Mouse (Mus musculus) induced T-regulatory cell, adult 2 months (primary cell): ENCODE results near the gene Pacsin1.
A peak's percentile ranks its signal among the peaks of the same experiment; 100 is the strongest.
"Not testable (repeated sequence)": the region's sequence is repeated elsewhere in the genome, so short reads cannot be mapped to it uniquely, and the experiment has no call there.

Source experiments
- DNase-seq: peaks from one replicate; pipeline ENCODE4 v3.0.0-alpha.2; 2012; ENCODE audit warnings: low read depth

Gene Pacsin1

DNA sequence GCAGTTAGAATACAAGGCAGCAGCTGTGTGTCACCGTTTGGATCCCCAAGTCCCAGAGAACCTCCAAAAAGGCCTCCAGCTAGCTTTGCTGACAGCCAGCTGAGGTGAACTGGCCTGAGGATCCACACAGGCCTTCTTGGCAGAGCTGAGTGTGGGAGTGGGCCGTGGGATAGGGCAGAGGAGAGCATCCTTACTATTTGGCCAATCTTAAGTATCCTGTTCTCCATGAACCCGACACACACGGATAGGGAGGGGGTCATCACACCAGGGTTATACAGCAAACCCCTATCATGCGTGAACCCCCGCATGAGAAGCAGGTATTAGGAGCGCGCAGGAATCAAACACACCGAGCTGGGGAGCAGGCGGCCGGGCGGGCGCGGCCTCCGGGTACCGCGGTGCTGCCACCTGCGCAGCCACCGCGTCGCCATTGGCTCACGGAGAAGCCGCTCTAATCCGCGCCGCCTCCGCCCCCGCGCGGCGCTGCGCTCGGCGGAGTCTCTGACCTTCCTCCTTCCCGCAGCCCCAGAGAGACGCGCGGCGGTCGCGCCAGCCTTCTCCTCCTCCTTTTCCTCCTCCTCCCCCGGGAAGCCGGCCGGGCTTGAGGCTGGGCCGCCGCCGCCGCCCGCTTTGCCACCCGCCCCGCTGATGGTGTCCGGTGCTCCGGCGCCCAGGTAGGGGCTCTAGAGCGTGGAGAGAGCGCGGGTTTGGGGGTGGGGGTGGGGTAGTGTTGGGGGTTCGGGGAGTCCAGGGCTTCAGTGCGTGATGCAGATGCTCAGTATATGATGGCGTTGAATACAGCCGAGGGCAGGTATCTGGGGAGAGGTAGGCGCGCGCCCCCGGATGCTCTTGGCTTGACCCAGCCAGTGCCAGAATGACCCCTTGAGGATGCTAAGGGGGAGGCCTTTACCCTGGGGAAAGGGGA, at the start of gene Pacsin1:
TSS of gene Pacsin1 (plus strand) at position 421 of the 922 bp plus-strand sequence.
- DNase-seq, result peak; percentile 82

DNA sequence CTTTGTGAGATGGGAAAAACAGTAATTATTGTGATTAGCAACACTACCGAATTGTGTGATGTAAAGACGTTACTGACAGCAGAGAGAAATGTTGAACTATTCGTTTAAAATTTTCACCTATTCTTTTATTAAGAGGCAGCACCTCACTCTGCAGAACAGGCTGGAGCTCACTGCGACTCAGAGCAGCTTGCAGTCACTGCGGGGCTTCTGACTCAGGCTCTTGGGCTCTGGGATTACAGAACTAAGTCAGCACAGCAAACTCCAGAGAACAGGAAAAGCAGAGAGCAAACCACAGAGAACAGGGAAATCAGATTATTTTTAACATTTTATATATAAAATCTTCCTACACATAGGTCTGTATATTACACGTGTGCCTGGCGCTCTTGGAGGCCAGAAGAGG, 45.7 kb upstream of the Pacsin1 start:
- DNase-seq, result no peak

DNA sequence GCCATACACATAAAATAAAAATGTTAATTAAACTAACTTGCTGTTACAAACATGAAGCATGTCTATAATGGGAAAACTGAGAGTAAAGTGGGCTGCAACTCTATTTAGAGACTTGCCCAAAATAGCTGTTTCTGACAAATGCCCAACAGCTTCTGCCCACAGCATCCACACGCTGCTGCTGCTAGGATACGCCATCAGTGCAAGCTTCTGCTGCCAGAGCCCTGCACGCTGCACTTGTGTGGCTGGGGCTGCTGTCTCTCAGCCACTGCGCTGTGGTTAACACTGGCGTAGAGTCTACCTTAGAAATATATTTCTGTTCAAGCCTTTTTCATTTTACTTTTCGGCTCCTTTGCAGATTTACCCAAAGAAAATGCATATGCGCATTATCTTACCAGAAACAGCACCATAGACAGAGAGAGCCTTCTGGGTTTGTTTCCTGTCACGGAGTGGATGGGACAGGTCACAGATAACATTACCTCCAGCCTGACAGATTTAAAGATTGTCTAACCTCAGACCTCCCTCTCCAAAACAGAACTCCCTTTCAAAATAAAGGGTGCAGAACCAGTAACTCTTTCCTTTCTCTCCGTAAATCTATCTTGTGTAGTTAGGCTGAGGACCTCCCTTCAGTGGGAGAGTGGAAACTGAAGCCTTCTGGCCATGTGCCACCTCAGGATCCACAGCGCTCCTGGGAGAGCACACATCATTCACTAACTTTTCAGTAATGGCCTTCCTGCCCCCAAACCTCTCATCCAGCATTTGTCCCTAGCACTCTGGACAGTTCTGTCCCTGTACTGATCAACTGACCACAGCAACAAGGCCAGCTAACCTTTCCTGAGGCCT, 44.4 kb upstream of the Pacsin1 start:
- no peak for DNase-seq

DNA sequence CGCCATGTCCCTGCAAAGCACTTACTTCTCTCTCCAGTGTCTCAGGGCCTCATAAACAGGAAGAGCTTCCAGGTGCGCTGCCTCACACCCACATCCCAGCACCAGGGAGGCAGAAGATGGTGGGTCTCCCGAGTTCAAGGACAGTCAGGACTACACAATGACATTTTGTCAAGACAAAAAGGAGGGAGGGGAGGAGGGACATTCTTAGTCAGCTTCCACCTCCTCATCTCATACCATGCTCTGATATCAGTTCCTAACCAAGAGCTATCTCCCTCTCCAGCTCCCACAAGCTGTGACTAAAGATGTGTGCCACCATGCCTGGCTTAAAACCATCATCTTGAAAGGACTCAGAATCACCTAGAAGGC, 43.8 kb upstream of the Pacsin1 start:
- no peak for DNase-seq

DNA sequence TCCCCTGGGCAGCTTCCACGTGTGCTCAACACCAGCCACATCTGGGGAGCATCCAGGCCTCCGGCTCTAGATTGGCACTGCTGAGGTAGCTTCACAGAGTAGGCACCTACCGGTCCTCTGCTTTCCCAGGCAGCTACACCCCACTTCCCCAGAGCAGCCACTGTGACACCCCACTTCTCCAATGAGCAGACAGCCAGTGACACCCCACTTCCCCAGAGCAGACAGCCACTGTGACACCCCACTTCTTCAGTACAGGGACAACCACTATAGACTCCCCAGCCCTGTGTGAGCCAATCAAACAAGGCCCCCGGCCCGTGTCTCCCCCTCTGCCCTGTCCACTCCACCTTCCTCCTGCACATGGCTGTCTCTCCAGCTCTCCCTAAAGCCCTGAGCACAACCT, 43.3 kb upstream of the Pacsin1 start:
- no peak for DNase-seq

DNA sequence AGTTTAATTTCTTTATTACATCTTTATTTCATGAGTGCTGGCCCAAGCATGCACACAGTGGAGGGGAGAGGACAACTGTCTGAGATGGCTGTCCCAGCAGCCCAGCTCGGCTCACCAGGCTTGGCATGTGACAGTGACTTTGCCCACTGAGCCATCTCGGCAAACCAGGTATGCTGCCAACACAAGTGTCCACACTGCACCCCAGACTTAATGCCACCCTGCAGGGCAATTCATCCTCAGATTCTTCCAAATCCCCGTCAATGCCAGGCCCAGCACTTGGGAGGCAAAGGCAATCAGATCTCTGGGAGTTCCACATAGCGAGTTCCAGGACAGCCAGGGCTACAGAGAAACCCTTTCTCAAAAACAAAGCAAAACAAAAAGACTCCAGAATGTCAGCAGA, 42.3 kb upstream of the Pacsin1 start:
- no peak for DNase-seq

DNA sequence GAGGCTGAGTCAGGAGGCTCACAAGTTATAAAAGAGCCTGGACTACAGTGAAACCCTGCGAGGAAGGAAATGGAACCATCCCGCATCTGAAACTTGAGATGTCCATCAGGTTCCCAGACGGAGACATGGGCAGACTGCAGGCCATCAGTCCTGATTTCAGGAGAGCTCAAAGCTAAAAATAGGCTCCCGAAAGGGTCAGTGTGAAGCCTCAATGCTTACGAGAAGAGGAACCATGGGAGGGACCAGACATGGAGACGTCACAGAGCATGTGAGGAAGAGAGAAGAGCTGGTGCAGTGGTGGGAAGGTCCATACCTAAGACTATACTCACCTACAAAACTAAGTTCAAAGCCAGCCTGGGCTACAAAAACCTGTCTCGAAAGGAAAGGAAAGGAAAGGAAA, 39.9 kb upstream of the Pacsin1 start:
- no peak for DNase-seq

DNA sequence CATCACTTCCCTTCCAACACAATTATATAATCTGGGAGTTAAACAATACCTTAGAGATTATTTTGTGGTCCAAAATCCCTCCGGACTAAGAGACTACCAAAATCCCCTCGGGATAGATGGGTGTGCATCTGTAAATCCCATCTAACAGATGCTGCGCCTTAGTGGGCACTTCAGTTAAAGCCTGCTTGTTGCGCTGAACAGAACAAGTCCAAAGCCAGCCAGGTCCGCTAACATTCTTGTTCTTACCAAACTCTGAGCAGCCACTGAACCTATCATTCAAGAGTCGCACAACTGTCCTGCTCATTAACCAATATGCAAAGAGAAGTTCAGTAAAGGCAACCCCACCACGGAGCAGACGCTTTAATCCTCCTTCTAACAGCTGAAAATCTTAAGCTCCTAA, 34.1 kb upstream of the Pacsin1 start:
- no peak for DNase-seq

DNA sequence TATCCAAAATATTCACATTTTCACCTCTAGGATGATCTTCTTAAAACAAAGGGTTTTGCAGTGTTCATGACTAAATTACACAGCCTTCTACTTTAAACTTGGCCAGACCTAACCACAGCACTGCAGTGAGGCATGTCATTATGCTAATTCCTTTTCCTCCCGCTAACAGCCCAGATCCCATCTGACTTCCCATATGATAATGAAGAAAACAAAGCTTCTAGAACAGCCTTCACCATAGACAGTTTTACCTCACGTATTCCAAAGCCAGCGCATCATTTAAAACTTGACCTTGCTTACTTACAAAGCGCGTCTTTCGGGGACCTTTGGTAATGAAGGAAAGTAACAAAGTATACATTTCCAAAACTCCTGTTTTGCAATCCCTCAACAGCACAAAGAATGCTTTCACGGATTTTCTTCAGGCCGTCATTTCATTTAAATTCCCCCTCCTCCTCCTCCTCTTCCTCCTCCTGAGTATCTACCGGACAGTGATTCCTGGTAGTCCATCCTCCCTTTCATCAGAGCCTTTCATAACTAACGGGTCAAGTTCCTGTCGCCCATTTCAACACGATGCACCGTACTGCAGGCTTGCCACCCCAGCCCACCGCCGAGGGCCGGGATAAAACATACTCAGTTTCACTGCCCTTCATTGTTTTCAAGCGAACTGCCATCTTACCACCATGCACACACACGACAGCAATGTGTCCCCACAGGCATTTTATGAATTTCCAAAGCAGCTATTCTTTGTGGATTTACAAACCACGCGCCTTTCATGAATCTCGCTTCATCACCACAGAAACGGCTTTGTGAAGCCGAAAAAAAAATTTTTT, 33.4 kb upstream of the Pacsin1 start:
- peak; percentile 52 for DNase-seq

DNA sequence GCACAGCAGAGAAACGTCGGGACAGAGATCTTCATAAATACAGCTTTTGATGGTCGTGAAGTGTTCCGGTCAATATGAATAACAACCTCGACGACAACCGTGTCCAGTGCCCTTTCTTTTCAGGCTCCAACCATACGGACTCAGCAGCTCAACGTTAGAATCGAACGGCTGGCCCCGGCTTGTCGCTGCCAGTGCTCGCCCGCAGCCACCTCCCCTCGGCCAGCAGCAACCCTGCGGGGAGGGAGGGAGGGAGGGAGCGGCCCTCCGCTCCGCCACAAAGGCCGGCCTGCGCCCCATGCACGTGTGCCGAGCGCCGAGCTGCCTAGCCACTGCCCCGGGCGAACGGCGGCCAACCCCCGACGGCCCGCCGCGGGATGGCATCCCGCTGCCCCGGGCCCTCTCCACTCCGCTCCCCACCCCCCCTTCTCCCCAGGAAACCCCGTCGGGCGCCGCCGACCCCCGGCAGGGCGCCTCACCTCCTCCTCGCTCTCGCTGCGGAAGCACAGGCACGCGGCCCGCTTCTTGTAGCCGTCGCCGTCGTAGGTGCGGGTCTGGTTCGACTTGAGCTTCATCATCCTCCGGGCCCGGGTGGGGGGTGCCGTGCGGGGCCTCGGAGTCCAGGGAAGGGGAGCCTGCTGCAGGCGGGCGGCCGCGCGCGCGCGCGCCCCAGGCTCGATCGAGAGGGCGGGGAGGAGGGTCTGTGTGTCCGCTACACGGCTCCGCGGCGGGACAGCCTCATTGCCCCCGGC, 32.5 kb upstream of the Pacsin1 start:
- peak; percentile 67 for DNase-seq

DNA sequence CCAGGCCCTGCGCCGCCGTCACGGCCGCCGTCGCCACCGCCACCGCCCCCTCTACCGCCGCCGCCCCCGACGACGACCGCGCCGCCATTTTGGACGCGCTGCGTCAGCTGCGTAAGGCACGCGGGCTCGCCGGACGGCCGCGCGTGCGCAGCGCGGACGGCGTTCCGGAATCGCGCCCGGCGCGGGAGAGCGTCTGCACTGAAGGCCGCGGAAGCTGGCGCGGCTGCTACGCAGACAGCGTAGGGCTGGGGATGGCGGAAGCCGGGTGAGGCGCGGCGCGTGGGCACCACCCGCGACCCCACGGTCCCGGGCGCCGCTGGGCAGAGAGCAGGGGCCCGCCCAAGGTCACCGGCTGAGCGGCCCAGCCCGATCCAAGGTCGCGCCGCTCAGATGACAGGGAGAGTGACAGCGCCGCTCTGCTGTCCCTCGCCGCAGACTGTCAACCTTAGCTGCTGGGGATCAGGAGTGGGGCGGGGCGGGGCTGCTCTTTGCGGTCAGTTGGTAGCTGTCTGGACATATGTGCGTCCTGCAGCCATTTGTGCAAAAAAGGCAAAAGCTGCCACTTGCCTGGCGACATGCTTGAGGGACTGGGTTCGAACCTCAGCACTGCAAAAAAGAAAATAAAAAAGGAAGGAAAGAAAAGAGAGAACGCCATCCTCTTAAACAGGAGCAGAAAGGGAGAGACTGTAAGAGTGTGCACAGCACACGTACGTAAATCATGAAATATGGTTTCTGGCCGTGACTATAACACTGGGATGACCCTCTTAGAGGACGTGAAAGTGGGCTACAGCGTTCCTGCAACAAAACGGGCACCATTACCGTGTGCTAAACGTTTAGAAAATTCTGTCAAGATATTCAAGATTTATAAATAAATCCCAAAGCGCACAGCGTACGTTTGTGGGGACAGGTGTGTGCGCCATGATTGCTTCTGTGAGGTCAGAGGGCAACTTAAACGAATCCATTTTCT, 31.7 kb upstream of the Pacsin1 start, which contains the start of gene Nudt3:
TSS of gene Nudt3 (minus strand) at position 136 of the 967 bp plus-strand sequence.
- DNase-seq, result peak; percentile 95

DNA sequence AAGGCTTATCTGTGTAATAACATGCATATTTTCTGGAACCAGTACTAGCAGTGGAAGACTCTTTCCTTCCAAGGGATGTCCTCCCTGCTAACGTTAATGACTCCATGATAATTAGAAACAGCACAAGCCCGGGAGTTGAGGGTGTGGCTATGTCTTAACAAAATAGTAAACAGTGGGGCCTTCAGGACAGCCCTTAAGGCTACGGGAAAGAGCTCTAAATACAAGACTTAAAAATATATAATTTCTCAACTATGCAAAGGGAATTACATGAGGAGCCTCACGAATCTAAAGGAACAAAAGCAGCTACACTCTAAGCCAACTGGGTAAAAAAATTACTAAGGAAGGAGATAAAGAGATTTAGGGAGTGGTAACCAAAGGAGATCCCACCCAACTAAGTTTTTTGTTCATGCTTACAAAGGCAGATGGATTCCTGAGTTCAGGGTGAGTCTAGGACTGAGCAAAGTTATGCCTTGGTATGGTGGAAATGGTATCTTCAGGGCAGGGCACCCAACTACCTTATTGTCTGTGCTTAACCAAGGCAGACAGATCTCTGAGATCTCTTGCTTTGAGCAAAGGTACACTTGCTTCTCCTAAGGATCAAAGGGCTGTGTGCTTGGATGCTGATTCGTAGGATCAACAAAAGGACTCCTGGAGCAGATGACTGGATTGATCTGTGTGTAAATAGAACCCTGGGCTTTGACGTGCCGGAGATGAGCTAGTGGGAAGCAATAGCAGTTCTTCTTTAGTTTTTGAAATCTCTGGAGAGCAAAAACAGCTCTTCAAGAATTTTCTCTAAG, 29.7 kb upstream of the Pacsin1 start:
- no peak for DNase-seq

DNA sequence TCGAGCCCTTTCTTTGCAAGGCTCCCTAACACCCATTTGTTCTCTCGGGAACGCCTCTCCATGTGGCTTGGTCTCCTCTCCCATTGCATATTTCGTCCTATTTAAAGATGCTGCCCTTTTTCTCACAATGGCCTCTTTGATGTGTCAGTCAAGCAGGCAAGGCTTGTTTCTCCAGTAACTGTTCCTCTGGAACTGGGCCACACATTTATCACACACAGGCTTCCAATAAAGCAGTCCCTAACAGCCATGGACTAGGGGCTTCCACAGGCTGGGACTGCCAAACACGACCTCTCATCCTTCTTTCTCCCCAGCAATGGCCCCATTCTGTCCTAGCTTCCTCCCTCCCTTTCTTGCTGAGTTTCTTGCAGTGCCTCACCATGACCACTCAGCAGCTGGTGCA, 28.6 kb upstream of the Pacsin1 start:
- DNase-seq, result no peak

DNA sequence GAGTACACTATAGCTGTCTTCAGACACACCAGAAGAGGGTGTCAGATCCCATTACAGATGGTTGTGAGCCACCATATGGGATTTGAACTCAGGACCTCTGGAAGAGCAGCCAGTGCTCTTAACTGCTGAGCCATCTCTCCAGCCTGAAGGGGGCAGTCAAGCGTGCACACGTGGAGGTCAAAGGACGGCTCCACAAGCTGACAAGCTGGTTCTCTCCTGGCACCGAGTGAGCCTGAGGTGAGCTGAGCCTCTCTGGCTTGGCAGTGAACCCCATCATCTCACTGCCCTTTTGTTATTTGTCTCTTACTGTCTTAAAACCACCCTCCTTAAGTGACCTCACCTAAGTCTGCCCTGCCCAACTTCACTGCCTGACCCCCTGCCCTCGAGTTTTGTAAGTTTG, 27.9 kb upstream of the Pacsin1 start:
- peak; percentile 52 for DNase-seq

DNA sequence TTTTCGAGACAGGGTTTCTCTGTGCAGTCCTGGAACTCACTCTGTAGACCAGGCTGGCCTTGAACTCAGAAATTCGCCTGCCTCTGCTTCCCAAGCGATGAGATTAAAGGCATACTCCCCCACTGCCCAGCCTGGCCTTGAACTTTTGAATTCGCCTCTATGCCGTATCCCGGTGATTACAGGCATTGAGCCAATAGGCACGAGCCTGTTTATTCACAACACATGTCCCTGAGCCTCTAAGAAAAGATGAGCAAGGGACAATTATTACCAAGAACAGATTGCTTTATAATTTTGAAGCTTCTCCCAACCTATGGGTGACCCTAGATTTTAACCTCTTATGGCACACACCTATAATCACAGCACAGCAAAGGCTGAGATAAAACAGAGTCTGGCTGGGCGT, 26.9 kb upstream of the Pacsin1 start:
- DNase-seq, result no peak

DNA sequence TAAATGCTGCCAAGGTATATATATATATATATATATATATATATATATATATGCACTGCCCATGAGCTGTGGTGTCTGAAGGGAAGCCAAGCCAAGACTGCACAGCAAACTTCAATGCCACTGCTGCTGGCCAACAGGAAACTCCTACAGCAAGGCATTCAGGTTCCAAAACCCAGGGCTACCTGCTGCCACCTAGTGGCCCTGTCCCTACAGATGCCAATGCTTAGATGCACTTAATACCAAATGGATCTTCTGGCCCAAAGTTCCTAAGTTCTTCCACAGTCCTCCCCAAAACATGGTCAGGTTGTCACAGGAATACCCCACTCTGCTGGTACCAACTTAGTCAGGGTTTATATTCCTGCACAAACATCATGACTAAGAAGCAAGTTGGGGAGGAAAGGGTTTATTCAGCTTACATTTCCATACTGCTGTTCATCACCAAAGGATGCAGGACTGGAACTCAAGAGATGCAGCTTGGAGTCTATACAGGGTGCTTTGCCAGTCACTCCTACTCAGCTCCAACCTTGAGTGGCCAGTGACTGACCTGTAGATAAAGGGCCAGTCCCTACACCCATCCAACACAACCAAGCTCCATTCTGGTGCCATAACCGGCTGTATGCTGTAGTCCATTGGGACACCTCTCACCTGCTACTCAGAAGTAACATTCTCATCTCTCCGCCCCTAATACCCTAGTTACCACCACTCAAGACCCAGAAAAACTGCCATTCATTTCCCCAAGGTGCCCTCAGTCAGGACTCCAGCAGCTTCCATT, 25.9 kb upstream of the Pacsin1 start:
- DNase-seq, result peak; percentile 88

DNA sequence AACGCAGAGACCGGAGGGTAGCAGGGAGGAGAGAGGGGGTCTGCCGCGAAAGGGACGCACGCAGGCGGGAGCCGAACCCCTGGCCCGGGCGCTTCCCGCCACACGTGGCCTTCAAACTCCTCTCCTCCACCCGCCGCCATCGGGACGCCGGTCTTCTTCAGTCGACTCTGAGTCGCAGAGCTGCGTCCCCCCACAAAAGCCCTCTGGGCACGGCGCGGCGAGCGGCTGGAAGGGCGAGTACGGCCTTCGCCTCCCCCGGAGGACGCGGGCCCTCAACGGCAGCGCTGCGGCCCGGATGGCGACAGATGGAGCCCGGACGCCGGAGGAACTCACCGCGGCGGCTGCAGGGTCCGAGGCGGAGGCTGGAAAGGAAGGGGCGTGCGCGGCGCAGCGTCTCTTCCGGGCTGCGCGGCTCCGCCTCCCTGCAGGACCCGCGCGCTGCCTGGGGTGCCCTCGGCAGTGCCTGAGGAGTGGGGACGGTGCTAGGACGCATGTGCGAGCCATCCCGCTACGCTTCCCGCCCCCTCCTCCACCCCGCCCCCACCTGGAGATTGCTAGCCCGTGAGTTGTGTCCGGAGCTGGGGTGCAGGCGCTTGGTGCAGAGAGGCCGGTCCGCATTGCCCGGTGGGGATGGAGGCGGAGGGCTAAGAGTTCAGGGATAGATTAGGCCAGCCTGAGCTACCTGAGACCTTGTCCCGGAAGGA, 20.3 kb upstream of the Pacsin1 start, which contains the start of gene RPS10-NUDT3:
TSS of gene RPS10-NUDT3 (minus strand) at position 352 of the 704 bp plus-strand sequence.
- DNase-seq, result peak; percentile 96

DNA sequence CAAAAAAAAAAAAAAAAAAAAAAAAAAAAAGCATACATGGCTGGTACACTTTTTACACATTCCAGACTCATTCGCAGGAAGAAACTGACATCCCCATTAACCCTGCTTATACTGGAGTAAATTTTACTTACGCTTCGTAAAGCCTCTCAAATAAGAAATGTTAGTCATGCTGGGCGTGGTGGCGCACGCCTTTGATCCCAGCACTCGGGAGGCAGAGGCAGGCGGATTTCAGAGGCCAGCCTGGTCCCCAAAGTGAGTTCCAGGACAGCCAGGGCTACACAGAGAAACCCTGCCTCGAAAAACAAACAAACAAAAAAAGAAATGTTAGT, 19.8 kb upstream of the Pacsin1 start:
- not testable (repeated sequence) for DNase-seq
